Mouse (Mus musculus) forebrain, embryonic 11.5 days (tissue): Measurements from ENCODE around the gene Notch1. TPM values are rescaled to one million over a fixed set of nuclear protein-coding genes. Genes with fewer than 3 reads are reported as not detected.
A peak's percentile ranks its signal among the peaks of the same experiment; 100 is the strongest.

ENCODE experiments used
- ATAC-seq: fragments of 200-750 bp; cut with Nextera tagmentation; replicated peaks from 2 replicates; pipeline ENCODE4 v1.8.0; 2017; ENCODE audit warnings: moderate TSS enrichment; ENCODE audit not compliant: low FRiP score
- DNase-seq: peaks from one replicate; pipeline ENCODE4 v3.0.0-alpha.2; 2017; ENCODE audit warnings: low spot score
- H3K27ac ChIP-seq: fragments of 300-500 bp; sonication (generic); 2 replicates; pipeline ENCODE4 v1.5.1; 2014; ENCODE audit warnings: low read depth, low read length
- H3K27me3 ChIP-seq: fragments of 300-500 bp; sonication (generic); 2 replicates; pipeline ENCODE4 v1.6.1; 2014; ENCODE audit warnings: mild to moderate bottlenecking, low read length, mixed read lengths; ENCODE audit not compliant: control insufficient read depth, insufficient read depth
- H3K36me3 ChIP-seq: fragments of 300-500 bp; sonication (generic); 2 replicates; pipeline ENCODE4 v1.6.1; 2014; ENCODE audit warnings: mild to moderate bottlenecking, low read length, moderate library complexity, mixed read lengths; ENCODE audit not compliant: control insufficient read depth, insufficient read depth
- H3K4me1 ChIP-seq: fragments of 300-500 bp; sonication (generic); replicated peaks from 2 replicates; pipeline ENCODE4 v1.6.1; 2014; ENCODE audit warnings: low read length, mixed read lengths; ENCODE audit not compliant: control insufficient read depth, insufficient read depth
- H3K4me2 ChIP-seq: fragments of 300-500 bp; sonication (generic); 2 replicates; pipeline ENCODE4 v1.6.1; 2014; ENCODE audit warnings: low read depth, mild to moderate bottlenecking, low read length, moderate library complexity, mixed read lengths; ENCODE audit not compliant: severe bottlenecking
- H3K4me3 ChIP-seq: fragments of 300-500 bp; sonication (generic); 2 replicates; pipeline ENCODE4 v1.5.1; 2014; ENCODE audit warnings: low read depth, low read length
- H3K9ac ChIP-seq: fragments of 300-500 bp; sonication (generic); 2 replicates; pipeline ENCODE4 v1.6.1; 2014; ENCODE audit warnings: low read length
- H3K9me3 ChIP-seq: fragments of 300-500 bp; sonication (generic); 2 replicates; pipeline ENCODE4 v1.6.1; 2016; ENCODE audit warnings: low read length, mixed read lengths; ENCODE audit not compliant: control insufficient read depth
- WGBS: fragments of 180-500 bp; shearing (Covaris S2); extraction: QIAGEN DNeasy Blood & Tissue Kit; methylation state at CpG from one replicate; pipeline ENCODE4 v1.1.7; 2014; 5-methylcytosine and 5-hydroxymethylcytosine counted together
- polyA plus RNA-seq: library from polyadenylated mRNA; unstranded; fragments of >200 nt; fragmentation: Nextera tagmentation; extraction: Ambion mirVana; gene quantifications from 2 replicates; pipeline ENCODE4 v1.2.1, GENCODE M21; 2014

Notch1 gene
- polyA plus RNA-seq, 1 experiment from 2014 or later = 70.9 TPM

GRCm38 (mm10) chr2:26501651-26502141 is 14.8 kb downstream of the Notch1 start:
- WGBS = under 1% methylated on average over 15 of the region's 15 CpGs
- DNase-seq = peak; percentile 88
- peak; percentile 40 for ATAC-seq
- peak overlapping the region; percentile 94 for H3K4me3 ChIP-seq
- H3K4me2 ChIP-seq = peak overlapping the region; percentile 67
- peak overlapping the region; percentile 95 for H3K27ac ChIP-seq
- H3K4me1 ChIP-seq = peaks cover 50% of the 10 kb centered on the region
- H3K9me3 ChIP-seq = no peaks in the 10 kb centered on the region
- peak overlapping the region; percentile 98 for H3K9ac ChIP-seq
- no peaks in the 10 kb centered on the region for H3K27me3 ChIP-seq
- peaks cover 4% of the 10 kb centered on the region; the same call in 1 of the 2 replicates for H3K36me3 ChIP-seq

- H3K27ac ChIP-seq = peak overlapping the region; percentile 95
- peak overlapping the region; percentile 52 for H3K9ac ChIP-seq
- WGBS = 5% methylated on average over 14 of the region's 14 CpGs
- ATAC-seq = peak; percentile 87
- H3K36me3 ChIP-seq = peaks cover 4% of the 10 kb centered on the region; the same call in 1 of the 2 replicates
- no peaks in the 10 kb centered on the region for H3K27me3 ChIP-seq
- peak overlapping the region; percentile 94 for H3K4me3 ChIP-seq
- peak overlapping the region; percentile 67 for H3K4me2 ChIP-seq
- H3K9me3 ChIP-seq = no peaks in the 10 kb centered on the region
- H3K4me1 ChIP-seq = peaks cover 59% of the 10 kb centered on the region
- DNase-seq = peak; percentile 95
These were observed 15.7 kb downstream of the Notch1 start for GRCm38 (mm10) chr2:26500599-26501370.

GRCm38 (mm10) chr2:26500027-26500598 is 16.4 kb downstream of the Notch1 start:
- Histone ChIP-seq H3K4me3 (peak overlapping the region; percentile 15), H3K27me3 (no peaks in the 10 kb centered on the region), H3K9me3 (no peaks in the 10 kb centered on the region), H3K36me3 (peaks cover 4% of the 10 kb centered on the region; the same call in 1 of the 2 replicates), H3K9ac (peak overlapping the region; percentile 52), H3K27ac (peak overlapping the region; percentile 95), H3K4me2 (peak overlapping the region; percentile 67), H3K4me1 (peaks cover 61% of the 10 kb centered on the region)
- DNase-seq (no peak), ATAC-seq (no peak)
- 23% methylated on average over 4 of the region's 4 CpGs for WGBS

- Histone ChIP-seq H3K36me3 (peaks cover 4% of the 10 kb centered on the region; the same call in 1 of the 2 replicates), H3K27ac (peak overlapping the region; percentile 21; the same call in 1 of the 2 replicates), H3K9ac (peak overlapping the region; percentile 21; the same call in 1 of the 2 replicates), H3K4me3 (no peak overlapping the region), H3K4me1 (peaks cover 56% of the 10 kb centered on the region), H3K27me3 (no peaks in the 10 kb centered on the region), H3K9me3 (no peaks in the 10 kb centered on the region), H3K4me2 (no peak overlapping the region; the same call in 1 of the 2 replicates)
- WGBS = 74% methylated on average over 8 of the region's 8 CpGs
- no peak for DNase-seq
- no peak for ATAC-seq
These were observed 17.8 kb downstream of the Notch1 start for GRCm38 (mm10) chr2:26498694-26499093.

- Histone ChIP-seq H3K36me3 (peaks cover 4% of the 10 kb centered on the region; the same call in 1 of the 2 replicates), H3K4me3 (no peak overlapping the region), H3K27ac (peak overlapping the region; percentile 21; the same call in 1 of the 2 replicates), H3K4me1 (peaks cover 63% of the 10 kb centered on the region), H3K27me3 (no peaks in the 10 kb centered on the region), H3K9me3 (no peaks in the 10 kb centered on the region), H3K4me2 (no peak overlapping the region), H3K9ac (peak overlapping the region; percentile 27)
- no peak for DNase-seq
- no peak for ATAC-seq
- WGBS = 82% methylated on average over 11 of the region's 11 CpGs
These were observed 18.5 kb downstream of the Notch1 start for GRCm38 (mm10) chr2:26497861-26498533.

- Histone ChIP-seq H3K27me3 (no peaks in the 10 kb centered on the region), H3K4me1 (peaks cover 77% of the 10 kb centered on the region), H3K27ac (peak overlapping the region; percentile 37; the same call in 1 of the 2 replicates), H3K9me3 (no peaks in the 10 kb centered on the region), H3K36me3 (peaks cover 4% of the 10 kb centered on the region; the same call in 1 of the 2 replicates), H3K9ac (no peak overlapping the region; the same call in 1 of the 2 replicates), H3K4me2 (no peak overlapping the region), H3K4me3 (no peak overlapping the region)
- WGBS = 87% methylated on average over 3 of the region's 3 CpGs
- DNase-seq (no peak), ATAC-seq (no peak)
These were observed 20.0 kb downstream of the Notch1 start for GRCm38 (mm10) chr2:26496451-26496850.

- Histone ChIP-seq H3K27me3 (no peaks in the 10 kb centered on the region), H3K9me3 (no peaks in the 10 kb centered on the region), H3K4me1 (peaks cover 82% of the 10 kb centered on the region), H3K4me2 (no peak overlapping the region; the same call in 1 of the 2 replicates), H3K4me3 (no peak overlapping the region), H3K9ac (peak overlapping the region; percentile 10; the same call in 1 of the 2 replicates), H3K27ac (no peak overlapping the region), H3K36me3 (peaks cover 4% of the 10 kb centered on the region; the same call in 1 of the 2 replicates)
- WGBS = 89% methylated on average over 2 of the region's 2 CpGs
- DNase-seq (no peak), ATAC-seq (no peak)
These were observed 20.8 kb downstream of the Notch1 start for GRCm38 (mm10) chr2:26495701-26496100.

GRCm38 (mm10) chr2:26494991-26495390 is 21.5 kb downstream of the Notch1 start:
- peaks cover 84% of the 10 kb centered on the region for H3K4me1 ChIP-seq
- no peak overlapping the region for H3K4me2 ChIP-seq
- DNase-seq (no peak), ATAC-seq (no peak)
- H3K27me3 ChIP-seq = no peaks in the 10 kb centered on the region
- H3K36me3 ChIP-seq = peaks cover 4% of the 10 kb centered on the region; the same call in 1 of the 2 replicates
- no peaks in the 10 kb centered on the region for H3K9me3 ChIP-seq
- H3K9ac ChIP-seq = no peak overlapping the region
- WGBS = 82% methylated on average over 5 of the region's 5 CpGs
- no peak overlapping the region for H3K27ac ChIP-seq
- H3K4me3 ChIP-seq = no peak overlapping the region
